Mouse (Mus musculus): ENCODE data around the gene Kcnj4.

GRCm38 (mm10) chr15:79438816-79439215 is 66.2 kb downstream of the Kcnj4 start:
- TF ChIP-seq CTCF (IDR thresholded peaks at IDR 0.05; ENCODE audit: low read depth), result no peak
- no peak for TF ChIP-seq EP300 (IDR thresholded peaks at IDR 0.05; ENCODE audit: low read depth)

All from liver, embryonic 14.5 days (tissue).